Mouse (Mus musculus) spleen, adult 2 months (tissue): ENCODE data around the gene Col6a1.

ENCODE experiments used
- CTCF ChIP-seq: fragments of 200-500 bp; IDR thresholded peaks from 2 replicates; pipeline ENCODE4 v1.5.1; 2011; ENCODE audit warnings: mild to moderate bottlenecking, inconsistent platforms; ENCODE audit not compliant: insufficient read depth, insufficient read length, insufficient replicate concordance; ENCODE audit errors: extremely low read depth
- POLR2A ChIP-seq: fragments of 200-500 bp; IDR thresholded peaks from 2 replicates; pipeline ENCODE4 v1.6.1; 2011; ENCODE audit warnings: low read depth, low read length, inconsistent platforms

DNA sequence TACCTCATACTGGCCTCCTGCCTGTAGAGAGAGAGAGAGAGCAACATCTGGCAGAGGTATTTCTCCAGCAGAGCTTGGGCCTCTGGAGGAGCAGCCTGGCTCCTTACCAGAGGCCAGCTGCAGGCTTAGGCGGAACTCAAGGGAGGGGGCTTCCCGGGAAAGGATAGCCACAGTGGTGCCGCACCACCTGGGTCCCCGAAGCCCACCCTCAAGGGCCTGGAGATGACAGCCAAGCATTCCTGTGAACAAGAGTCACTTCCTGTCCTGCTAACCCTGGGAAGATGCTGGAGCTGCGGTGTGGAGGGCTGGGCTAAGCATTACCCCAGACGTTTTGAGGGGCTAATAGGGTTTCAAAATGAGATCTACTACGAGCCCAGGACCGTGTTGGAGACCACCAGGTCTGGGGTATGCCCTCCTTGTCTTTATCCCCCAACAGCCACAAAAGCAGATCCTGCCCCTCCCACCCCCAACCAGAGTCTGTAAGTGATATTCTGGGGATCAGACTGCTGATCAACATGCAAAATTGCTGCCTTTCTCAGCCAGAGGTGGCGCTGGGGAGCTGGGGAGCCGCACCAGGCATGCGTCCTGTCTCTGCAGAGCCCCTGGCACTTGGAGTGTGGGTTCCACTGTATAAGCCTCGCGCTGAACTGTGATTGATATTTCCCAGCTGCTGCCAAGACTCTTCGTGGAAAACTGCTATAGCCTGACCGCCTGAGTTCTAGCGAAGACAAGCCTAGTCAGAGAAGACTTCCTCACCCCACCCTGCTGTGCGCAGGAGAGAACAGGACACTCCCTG is 7.1 kb upstream of the Col6a1 start:
- TF ChIP-seq CTCF (no peak), POLR2A (no peak)
